Mouse (Mus musculus) layer of hippocampus, adult 18-20 months (tissue): ENCODE data around the gene Tctn3. TPM values are rescaled to one million over a fixed set of nuclear protein-coding genes. Genes with fewer than 3 reads are reported as not detected.
"Not testable (repeated sequence)": the region's sequence is repeated elsewhere in the genome, so short reads cannot be mapped to it uniquely, and the experiment has no call there.

ENCODE experiments used
- DNase-seq, 2 experiments: peaks; one replicate each; pipeline ENCODE4 v3.0.0; 2022; ENCODE audit warnings: low spot score in 2 of 2
- total RNA-seq, 2 experiments: library from RNA; stranded (reverse); gene quantifications; 2 replicates each; pipeline ENCODE4 v1.2.3; 2021

Tctn3 gene
- total RNA-seq, 2 experiments from 2014 or later: 15.1 to 16.6 TPM

- no peak for DNase-seq
Measured at GRCm38 (mm10) chr19:40628950-40629349, 16.9 kb upstream of the Tctn3 start.

DNA sequence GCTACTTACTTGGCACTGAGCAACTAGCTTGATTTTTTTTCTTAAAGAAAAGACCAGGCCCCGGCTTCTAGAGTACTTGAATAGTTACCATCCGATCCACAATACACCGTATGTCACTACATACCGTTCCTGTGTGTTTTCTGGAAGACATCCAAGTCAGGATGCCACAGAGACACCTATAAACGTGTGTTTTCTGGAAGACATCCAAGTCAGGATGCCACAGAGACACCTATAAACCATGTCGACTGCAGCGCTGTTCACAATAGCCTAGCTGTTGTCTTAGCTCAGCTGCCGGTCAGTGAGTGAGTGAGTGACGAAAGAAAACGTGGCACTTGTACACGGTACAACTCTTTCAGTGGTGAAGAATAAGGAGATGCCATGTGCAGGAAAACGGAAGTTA is 13.9 kb upstream of the Tctn3 start:
- no peak for DNase-seq

DNA sequence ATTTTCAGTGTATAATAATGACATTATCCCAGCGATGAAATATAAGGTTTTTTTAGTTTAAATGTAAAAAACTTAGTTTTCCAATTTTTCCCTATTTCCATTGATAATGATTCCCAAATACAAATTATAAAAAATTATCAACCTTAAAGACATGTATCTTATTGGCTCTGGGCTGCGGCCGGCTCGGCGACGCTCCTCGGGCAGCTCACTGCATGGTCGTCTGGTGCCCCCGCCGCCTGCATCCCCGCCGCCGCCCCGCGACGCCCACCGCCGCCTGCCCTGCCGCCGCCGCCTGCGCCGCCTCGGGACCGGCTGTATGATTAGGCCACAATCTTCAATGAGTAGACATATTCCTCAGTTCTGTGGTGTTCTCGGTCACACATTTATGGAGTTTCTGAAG is 9.6 kb upstream of the Tctn3 start:
- DNase-seq: not testable (repeated sequence)

- no peak for DNase-seq
Measured at GRCm38 (mm10) chr19:40616021-40616420, 4.0 kb upstream of the Tctn3 start.

GRCm38 (mm10) chr19:40614811-40615210 is 2.8 kb upstream of the Tctn3 start:
- DNase-seq: no peak

- no peak for DNase-seq
Measured at GRCm38 (mm10) chr19:40607676-40608075, 4.4 kb downstream of the Tctn3 start.

DNA sequence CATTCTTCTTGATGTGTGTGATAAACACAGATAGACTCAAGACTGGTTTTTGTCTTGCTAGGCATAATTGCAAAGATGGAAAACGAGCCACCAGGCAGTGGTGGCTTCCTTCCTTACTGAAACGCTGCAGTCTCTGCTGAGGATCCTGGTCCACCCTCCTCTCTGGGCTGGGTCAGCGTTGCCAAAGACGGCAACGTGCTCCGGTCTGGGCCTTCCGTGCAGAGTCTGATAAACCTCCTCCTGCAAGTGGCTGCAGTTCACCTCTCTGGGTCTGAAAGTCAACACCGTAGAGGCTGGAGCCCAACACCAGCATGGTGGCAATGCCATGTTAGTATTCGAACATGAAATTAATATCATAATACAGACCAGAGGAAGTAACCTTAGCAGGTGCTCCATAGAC is 6.8 kb downstream of the Tctn3 start:
- DNase-seq: no peak

DNA sequence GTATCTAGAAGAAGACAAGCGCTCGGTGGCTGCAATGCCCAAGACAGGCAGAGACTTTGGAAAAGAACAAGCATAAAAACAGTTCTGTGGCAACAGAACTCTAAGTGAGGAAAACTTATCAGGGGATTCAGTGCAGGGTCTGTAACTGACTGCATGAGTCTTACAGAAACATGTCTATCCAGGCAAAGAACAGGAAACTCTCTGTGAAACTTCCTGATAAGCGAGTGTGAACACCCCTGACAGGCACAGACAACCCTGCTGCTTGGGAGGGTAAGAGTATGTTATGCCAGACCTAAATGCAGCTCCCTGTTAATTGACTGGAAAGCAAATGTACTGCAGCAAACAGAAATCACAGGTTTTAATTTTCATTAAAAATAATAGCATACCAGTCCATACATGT is 10.2 kb downstream of the Tctn3 start:
- DNase-seq: no peak

DNA sequence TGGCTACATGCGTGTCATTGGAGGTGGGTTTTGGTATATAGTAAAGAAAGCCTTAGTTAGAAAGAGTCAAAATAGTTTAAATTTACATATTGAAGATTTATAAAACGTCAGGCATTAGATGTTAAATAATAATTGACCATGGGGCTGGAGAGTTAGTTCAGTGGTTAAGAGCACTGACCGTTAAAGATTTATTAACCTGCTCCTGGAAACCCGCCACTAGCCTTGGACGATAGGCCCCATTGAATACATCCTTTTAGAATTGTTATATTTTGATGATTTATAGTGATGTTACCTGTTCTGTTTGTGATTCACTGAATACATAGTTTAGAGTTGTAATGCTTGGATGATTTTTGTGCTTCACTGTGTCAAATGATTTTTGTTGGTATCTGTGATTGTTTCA is 11.2 kb downstream of the Tctn3 start:
- DNase-seq: not testable (repeated sequence)

GRCm38 (mm10) chr19:40595831-40596230 is 16.2 kb downstream of the Tctn3 start:
- no peak for DNase-seq

DNA sequence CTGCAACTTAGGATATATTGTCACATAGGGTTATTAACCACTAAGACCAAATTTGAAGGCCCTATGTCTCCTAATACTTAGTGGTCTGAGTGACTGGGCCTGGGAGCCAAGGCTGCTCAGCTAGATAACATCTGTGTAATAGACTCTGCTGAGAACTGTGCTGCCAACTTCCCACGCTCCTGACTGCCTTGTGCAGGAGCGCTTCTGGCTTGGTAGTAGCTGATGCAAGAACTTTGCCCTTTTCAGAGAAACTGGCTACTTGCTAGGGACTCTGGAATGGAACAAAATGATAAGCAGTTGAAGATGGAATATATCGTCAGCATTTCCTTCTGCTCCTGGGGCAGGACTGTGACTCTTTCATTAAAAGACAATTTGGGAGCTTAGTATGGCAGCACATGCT is 16.8 kb downstream of the Tctn3 start:
- DNase-seq: no peak

DNA sequence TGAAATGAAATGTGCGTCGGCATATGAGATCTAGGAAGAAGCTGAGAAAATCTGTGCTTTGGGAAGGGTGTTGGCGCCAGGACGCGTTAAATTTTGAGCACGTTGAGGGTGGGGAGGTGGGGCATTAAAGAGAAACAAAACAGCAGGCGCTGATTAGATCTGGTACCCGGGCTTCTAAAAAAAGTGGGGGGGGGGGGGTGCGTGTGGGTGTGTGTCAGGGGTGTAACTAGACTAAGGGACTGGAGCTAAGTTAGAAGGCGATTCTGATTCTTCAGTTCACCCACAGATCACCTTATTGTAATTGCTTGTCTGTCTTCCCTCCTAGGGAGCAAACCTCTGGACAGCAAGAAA is 22.5 kb downstream of the Tctn3 start:
- DNase-seq: no peak

DNA sequence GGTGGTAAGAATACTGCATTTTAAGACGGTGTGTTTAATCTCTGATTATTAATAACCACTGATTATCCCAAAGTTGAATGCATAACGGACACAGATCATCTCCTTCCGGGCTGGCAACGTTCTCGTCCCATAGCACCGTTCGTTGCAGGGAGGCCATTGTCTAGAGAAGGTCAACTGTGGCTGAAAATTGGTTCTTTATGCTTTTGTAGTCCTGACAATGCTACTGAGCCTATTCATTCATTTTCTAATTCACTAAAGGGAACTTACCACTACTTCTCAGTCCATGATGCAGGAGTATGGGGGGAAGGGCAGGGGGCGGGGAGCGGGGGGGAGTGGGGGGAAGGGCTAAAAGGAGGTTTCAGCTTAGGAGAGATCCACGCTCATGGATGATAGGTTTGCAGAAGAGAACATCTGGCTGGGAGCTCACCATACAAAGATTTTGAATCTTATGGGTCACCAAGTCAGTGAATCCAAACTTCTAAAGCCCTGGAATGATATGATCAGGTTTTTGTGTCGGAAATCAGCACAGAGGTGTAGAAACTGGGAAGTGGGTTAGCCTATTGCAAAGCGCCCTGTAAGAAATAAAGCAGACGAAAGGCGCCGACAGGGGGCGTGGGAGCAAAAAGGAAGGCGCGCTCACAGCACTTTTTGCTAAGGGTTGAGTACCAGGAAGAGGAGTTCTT is 23.0 kb downstream of the Tctn3 start:
- DNase-seq: peak; percentile 70 to 90

DNA sequence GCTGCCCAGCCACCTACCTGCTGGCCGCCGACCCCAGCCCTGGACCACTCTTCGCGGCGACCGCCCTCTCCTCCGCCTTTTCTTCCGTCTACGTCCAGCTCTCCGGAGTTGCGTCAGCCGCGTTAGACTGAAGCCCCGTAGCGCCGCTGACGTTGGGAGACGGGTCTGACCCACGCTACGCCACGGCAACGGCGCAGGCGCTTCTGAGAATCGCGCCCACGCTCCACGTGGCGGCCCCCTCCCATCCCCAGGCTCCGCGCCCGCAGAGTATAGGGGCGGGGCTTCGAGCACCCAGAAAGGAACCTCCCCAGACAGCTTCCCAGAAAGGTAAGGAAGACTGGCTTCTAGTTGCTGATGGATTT is 23.8 kb downstream of the Tctn3 start, which contains the start of gene Aldh18a1:
Aldh18a1 (minus strand) TSS at position 171 of the 362 bp plus-strand sequence.
- DNase-seq: peak; percentile 91 to 96

DNA sequence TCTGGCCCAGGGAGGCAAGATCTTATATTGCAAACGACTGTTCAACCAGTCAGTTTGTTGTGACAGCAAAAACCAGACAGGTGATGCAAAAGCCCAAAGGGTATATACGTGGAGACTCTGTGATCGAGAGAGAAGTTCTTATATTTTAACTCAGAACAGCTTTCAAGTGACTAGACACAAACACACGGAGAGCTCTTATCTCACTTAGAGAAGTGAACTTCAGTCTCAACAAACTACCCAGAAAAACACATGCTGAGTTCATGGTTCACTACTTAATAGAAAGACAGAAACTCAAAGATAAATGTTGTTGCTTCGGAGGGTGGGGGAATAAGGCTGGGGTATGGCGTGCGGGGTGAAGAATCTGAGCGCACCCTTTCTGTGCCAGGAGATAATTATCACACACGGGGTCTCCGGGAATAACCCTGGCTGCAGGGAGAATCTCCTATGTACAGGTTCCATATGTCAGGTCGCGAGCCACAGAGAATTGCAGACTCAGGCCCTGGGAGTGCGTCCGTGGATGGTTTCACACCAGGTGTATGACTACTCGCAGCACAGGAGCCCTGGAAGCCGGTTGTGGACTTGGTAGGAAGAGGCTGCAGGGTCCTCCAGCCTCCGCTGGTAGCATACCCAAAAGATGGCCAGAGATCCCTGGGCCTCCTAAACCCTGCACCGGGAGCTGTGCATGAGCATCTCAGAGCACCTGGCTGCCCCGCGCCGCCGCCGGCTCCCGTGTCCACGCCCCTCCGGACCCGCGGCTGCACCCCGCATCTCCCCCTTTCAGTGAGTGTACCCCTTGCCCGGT is 24.3 kb downstream of the Tctn3 start:
- DNase-seq: no peak

DNA sequence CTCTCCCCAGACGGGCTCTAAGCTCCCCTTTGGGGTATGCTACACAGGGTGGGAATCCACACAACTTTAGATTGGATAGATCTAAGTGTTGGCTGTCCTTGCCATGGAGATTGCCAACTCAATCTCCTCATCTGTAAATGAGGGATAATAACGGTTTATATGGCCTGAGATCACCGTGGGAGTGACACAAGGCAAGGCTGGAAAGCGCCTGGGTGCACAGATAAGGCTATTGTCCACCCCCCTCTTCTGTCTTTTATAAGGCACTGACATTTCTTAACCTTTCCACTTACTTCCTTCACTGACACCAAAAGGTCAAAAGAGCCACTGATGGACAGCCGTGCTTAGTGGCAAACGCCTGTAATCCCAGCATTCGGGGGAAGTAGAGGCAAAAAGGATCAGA is 25.1 kb downstream of the Tctn3 start:
- no peak for DNase-seq

DNA sequence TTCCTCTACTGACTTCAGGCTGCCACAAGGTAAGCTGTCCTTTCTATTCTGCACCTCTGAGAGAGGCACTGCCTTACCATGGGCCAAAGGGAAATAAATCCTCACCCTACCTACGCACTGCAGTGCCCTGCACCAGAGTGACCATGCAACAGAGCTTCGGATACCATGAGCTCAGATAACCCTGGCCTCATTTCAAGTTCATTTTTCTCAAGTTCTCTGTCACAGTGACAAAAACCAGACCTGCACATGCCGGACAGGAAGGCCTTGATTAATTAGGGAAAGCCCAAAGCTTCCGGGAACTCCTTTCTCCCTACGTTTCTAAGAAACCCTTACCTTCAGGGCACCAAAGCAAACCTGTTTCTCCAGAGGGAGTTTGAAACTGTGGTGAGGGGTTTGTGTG is 30.4 kb downstream of the Tctn3 start:
- no peak for DNase-seq

- DNase-seq: no peak
Measured at GRCm38 (mm10) chr19:40580902-40581301, 31.1 kb downstream of the Tctn3 start.

DNA sequence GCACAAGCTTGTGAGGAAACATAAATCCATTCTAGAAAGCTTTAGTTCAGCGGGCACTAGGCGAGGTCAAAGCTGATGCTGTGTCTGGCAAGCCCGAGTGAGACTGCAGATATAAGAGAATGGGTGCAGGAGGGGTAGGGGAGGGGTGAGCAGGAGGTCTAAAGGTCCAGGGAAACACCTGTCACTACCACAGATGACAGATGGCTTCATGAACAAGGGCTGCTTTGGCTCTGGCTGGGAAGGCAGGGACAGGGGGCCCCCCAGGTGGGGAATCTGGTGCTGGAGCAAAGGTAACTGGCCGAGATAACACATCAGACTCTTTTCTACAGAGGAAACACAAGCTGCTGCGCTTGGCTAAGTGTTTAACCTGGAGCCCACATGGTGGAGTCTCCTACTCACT is 36.6 kb downstream of the Tctn3 start:
- DNase-seq: no peak

DNA sequence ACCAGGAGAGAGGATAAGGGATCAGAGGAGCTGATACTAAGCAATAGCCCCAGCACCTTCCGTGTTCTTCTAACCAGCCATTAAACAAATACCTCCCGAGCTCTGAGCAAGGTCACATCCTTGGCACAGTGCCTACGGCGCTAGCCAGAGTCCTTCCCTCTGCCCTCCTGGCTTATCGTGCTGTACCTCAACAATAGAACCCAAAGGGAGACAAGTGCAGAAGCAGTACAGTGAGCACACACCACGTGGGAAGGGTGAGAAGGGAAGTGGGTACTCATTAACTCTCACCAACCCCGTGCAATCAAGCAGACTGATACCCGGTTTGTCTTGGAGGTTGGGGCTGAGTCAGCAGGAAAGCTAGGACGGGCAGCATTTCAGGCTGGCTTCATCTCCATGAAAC is 41.3 kb downstream of the Tctn3 start:
- DNase-seq: no peak

DNA sequence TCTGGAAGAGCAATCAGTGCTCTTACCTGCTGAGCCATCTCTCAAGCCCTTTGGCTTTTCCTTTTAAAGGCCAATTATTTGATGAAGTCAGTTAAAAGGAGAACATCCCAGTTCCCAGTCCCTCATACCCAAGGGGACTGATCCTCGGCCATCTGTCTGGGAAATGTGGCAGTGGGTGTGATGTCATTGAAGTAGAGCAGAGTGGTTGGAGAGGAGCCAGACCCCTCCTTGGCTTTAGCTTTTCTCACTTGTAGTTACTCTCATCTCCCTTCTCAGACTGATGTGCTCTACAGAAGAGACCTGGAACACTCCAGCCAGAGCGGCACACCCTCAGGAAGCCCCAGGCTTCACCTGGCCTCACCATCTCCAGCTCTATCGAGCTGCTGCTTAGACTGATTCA is 44.4 kb downstream of the Tctn3 start:
- peak in 1 of 2 experiments; percentile 29 for DNase-seq

- no peak for DNase-seq
Measured at GRCm38 (mm10) chr19:40563880-40564645, 48.0 kb downstream of the Tctn3 start.
